Mouse (Mus musculus) lung, embryonic 15.5 days (tissue): ENCODE data around the gene Tmprss12. TPM values are rescaled to one million over a fixed set of nuclear protein-coding genes. Genes with fewer than 3 reads are reported as not detected.
A peak's percentile ranks its signal among the peaks of the same experiment; 100 is the strongest.
"Not testable (repeated sequence)": the region's sequence is repeated elsewhere in the genome, so short reads cannot be mapped to it uniquely, and the experiment has no call there.

Source experiments
- ATAC-seq: fragments of 200-750 bp; cut with Nextera tagmentation; 2 replicates; pipeline ENCODE4 v1.8.0; 2017; ENCODE audit warnings: moderate number of reproducible peaks, borderline replicate concordance; ENCODE audit not compliant: low FRiP score, low TSS enrichment; ENCODE audit errors: extremely low read depth
- H3K27ac ChIP-seq: fragments of 300-500 bp; sonication (generic); 2 replicates; pipeline ENCODE4 v1.5.1; 2015; ENCODE audit warnings: moderate library complexity, mild to moderate bottlenecking, inconsistent platforms
- H3K27me3 ChIP-seq: fragments of 300-500 bp; sonication (generic); 2 replicates; pipeline ENCODE4 v1.6.1; 2015; ENCODE audit warnings: inconsistent platforms
- H3K36me3 ChIP-seq: fragments of 300-500 bp; sonication (generic); 2 replicates; pipeline ENCODE4 v1.6.1; 2015; ENCODE audit warnings: inconsistent platforms
- H3K4me1 ChIP-seq: fragments of 300-500 bp; sonication (generic); 2 replicates; pipeline ENCODE4 v1.6.1; 2015; ENCODE audit warnings: inconsistent platforms
- H3K4me2 ChIP-seq: fragments of 300-500 bp; sonication (generic); 2 replicates; pipeline ENCODE4 v1.6.1; 2015; ENCODE audit warnings: inconsistent platforms, mild to moderate bottlenecking, moderate library complexity
- H3K4me3 ChIP-seq: fragments of 300-500 bp; sonication (generic); 2 replicates; pipeline ENCODE4 v1.5.1; 2015; ENCODE audit warnings: mild to moderate bottlenecking, inconsistent platforms
- H3K9ac ChIP-seq: fragments of 300-500 bp; sonication (generic); 2 replicates; pipeline ENCODE4 v1.6.1; 2015; ENCODE audit warnings: inconsistent platforms
- H3K9me3 ChIP-seq: fragments of 300-500 bp; sonication (generic); 2 replicates; pipeline ENCODE4 v1.6.1; 2016; ENCODE audit warnings: inconsistent platforms
- WGBS: fragments of 180-500 bp; shearing (Covaris S2); methylation state at CpG from one replicate; pipeline ENCODE4 v1.1.7; 2015; 5-methylcytosine and 5-hydroxymethylcytosine counted together
- polyA plus RNA-seq: library from polyadenylated mRNA; unstranded; fragments of >200 nt; fragmentation: Nextera tagmentation; extraction: Ambion mirVana; gene quantifications from 2 replicates; pipeline ENCODE4 v1.2.1, GENCODE M21; 2015

Gene Tmprss12
- polyA plus RNA-seq, 1 experiment from 2014 or later, result not detected

DNA sequence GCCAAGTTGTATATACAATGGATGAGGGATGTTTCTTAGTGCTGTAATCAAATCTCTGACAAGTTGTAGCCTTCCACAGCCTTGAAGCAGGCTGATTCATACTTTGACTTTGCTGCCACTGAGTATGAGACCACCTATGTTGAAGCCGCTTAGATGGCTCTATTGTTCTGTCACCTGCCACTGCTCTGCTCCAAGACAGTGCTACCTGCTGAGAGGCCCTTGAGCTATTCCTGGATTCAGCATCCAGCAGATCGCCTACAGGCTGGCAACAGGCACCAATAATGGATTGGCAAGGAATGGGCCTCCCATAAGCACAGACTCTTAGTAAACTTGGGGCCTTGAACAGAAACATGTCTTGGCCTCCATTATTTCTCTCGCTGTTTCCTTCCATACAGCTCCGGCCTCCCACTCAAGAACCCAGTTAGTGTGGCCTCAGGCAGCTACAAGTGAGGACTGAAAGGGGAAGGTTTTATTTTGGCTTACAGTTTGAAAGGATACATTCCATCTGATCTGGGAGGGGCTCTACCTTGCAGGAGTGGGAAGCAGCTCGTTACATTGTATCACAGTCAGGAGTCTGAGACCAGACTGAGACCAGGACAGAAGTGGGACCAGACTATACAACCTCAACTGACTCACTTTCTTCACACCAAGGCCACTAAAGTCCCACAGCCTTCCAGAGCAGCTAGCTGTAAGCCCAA is 34.0 kb downstream of the Tmprss12 start:
- H3K9me3 ChIP-seq, result no peaks in the 10 kb centered on the region
- WGBS, result 96% methylated on average over 5 of the region's 5 CpGs
- no peaks in the 10 kb centered on the region for H3K27me3 ChIP-seq
- no peak overlapping the region for H3K4me2 ChIP-seq
- no peak for ATAC-seq
- peaks cover 15% of the 10 kb centered on the region for H3K4me1 ChIP-seq
- no peaks in the 10 kb centered on the region for H3K36me3 ChIP-seq
- H3K27ac ChIP-seq, result no peak overlapping the region
- H3K9ac ChIP-seq, result no peak overlapping the region
- H3K4me3 ChIP-seq, result no peak overlapping the region

DNA sequence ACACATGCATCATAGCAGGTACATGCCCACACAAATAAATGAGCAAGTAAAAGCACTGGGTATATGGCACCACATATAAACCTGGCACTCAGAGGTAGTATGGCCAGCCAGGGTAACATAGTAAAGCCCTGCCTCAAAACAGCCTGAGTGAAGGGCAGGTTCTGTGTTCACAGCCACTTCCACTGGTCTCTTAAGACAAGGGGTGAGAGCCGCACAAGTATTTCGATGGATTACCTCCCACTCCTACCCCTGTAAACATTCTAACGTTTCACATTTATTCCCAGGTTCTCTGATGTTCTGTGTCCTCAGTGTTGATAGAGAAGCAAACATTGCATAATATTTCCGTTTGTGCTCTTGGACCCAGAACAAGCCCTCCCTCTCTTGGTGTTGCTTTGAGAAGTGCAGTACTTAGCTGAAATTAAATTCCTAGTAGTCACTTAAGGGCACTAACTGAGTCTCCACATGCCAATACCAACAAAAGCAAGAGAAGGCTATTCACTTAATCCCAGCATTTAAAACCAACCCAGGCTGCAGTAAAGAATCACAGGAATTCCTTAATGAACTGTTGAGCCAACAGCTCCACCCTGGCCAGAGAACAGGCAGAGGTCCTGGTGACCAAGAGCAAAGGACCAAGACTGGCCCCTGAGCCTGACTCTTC is 37.5 kb downstream of the Tmprss12 start:
- H3K9ac ChIP-seq, H3K4me2 ChIP-seq, H3K9me3 ChIP-seq, H3K27me3 ChIP-seq, H3K4me3 ChIP-seq, H3K36me3 ChIP-seq: not testable (repeated sequence)
- peaks cover 24% of the 10 kb centered on the region for H3K4me1 ChIP-seq
- ATAC-seq, result peak; percentile 78
- 15% methylated on average over 4 of the region's 4 CpGs for WGBS
- H3K27ac ChIP-seq, result peak overlapping the region; percentile 82

DNA sequence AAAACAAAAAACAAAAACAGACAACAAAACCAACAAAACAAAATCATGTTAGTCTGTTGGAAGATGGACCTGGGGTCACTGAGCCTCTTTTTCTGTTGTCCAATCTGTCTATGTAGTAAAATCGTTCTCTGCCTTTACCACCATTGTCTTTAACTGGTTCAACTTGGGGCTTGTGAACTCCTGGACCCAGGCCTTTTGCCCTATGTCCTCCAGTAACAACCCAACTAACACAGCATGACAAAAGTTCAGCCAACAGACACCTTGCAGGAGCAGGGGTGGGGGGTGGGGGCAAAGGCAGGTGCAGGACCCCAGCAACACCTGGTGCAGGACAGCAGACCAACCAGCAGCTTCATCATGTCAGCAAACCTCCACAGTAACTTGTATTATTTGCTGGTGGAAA is 39.2 kb downstream of the Tmprss12 start:
- no peaks in the 10 kb centered on the region for H3K27me3 ChIP-seq
- no peaks in the 10 kb centered on the region for H3K36me3 ChIP-seq
- H3K4me1 ChIP-seq, result peaks cover 24% of the 10 kb centered on the region
- H3K9me3 ChIP-seq, result no peaks in the 10 kb centered on the region
- peak overlapping the region; percentile 41 for H3K27ac ChIP-seq
- 87% methylated on average over 1 of the region's 1 CpGs for WGBS
- no peak for ATAC-seq
- H3K9ac ChIP-seq, result no peak overlapping the region
- no peak overlapping the region for H3K4me2 ChIP-seq
- no peak overlapping the region for H3K4me3 ChIP-seq

DNA sequence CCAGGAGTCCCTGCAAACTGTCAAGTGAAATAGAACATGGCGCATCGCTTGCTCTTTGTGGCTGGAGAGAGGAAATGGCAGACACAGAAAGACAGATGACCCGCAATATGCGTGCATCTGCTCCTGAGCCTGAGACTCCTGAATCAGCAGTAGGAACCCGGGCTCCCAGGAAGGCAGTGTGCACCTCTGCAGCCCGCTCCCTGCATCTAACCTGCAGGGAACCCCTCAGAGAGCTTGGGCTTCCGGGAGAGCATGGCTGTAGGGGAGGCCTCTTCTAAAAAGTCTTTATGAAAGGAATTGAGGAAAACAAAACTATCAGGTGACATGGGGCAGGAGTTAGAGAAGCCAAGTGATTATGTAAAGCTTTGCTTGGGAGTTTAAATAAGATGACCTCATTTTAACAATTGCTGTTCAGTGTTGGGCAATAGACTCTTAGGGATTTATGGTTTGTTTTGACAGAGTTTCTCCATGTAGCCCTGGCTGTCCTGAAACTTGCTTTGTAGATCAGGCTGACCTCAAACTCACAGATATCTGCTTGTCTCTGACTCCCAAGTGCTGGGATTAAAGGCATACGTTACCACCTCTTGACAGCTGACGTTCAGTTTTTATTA is 39.8 kb downstream of the Tmprss12 start:
- Histone ChIP-seq H3K27ac (peak overlapping the region; percentile 41), H3K4me1 (peaks cover 24% of the 10 kb centered on the region), H3K4me3 (no peak overlapping the region), H3K4me2 (no peak overlapping the region), H3K9me3 (no peaks in the 10 kb centered on the region), H3K36me3 (no peaks in the 10 kb centered on the region), H3K9ac (no peak overlapping the region), H3K27me3 (no peaks in the 10 kb centered on the region)
- no peak for ATAC-seq
- WGBS, result 54% methylated on average over 9 of the region's 9 CpGs

DNA sequence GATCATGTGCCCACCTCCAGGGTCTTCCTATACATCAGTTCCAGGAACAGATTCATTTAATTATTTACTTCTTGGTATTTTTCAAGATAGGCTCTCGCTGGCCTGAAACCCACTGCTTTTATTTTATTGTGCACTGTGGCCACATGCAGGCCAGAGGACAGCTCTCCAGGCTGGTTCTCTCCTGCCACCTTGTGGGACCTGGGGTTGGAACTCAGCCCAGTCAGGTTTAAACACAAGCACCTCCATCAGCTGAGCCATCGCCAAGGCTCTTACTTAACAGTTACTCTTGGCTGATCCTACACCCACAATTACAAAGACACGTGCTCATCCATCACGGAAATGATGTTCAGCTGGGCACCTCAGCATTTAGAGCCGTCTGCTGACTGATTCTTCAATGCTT is 40.5 kb downstream of the Tmprss12 start:
- Histone ChIP-seq H3K4me2 (no peak overlapping the region), H3K4me3 (no peak overlapping the region), H3K9me3 (no peaks in the 10 kb centered on the region), H3K27ac (peak overlapping the region; percentile 21; the same call in 1 of the 2 replicates), H3K27me3 (no peaks in the 10 kb centered on the region), H3K36me3 (no peaks in the 10 kb centered on the region), H3K9ac (no peak overlapping the region), H3K4me1 (peaks cover 24% of the 10 kb centered on the region)
- no peak for ATAC-seq
- WGBS, result 47% methylated on average over 5 of the region's 5 CpGs

DNA sequence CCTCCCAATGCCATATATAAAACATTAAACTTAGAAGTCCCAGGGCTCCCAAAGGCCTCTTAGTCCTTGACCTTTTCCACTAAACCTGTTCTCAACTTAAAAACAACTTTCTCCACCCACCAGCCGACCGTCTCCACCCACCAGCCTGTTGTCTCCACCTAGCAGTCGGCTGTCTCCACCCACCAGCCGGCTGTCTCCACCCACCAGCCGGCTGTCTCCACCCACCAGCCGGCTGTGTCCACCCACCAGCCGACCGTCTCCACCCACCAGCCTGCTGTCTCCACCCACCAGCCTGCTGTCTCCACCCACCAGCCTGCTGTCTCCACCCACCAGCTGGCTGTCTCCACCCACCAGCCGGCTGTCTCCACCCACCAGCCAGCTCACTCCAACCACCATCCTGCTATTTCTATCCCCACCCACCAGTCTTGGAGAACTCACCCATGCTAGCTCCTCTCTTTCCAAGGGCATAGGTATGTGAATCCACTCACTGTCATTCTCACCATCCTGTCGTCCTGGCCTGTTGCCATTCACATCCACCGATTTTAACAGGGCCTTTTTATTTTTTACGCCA is 43.5 kb downstream of the Tmprss12 start:
- Histone ChIP-seq H3K27me3 (no peaks in the 10 kb centered on the region), H3K36me3 (no peaks in the 10 kb centered on the region), H3K9me3 (no peaks in the 10 kb centered on the region), H3K4me1 (peaks cover 15% of the 10 kb centered on the region), H3K4me2 (no peak overlapping the region), H3K4me3 (no peak overlapping the region), H3K27ac (no peak overlapping the region), H3K9ac (no peak overlapping the region)
- no peak for ATAC-seq
- 64% methylated on average over 12 of the region's 12 CpGs for WGBS

DNA sequence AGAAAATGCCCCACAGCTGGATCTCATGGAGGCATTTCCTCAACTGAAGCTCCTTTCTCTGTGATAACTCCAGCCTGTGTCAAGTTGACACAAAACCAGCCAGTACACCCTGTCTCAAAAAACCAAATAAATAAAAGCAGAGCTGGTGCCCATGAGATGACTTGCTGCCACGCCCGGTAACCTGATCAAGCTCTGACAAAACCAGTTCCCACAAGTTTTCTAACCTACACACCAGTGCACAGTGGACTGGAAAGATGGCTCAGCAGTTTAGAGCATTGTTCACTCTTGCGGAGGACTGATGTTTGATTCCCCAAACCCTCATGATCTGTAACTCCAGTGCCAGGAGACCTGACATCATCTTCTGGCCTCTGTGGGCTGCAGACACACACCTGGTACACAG is 44.6 kb downstream of the Tmprss12 start:
- ATAC-seq, result no peak

DNA sequence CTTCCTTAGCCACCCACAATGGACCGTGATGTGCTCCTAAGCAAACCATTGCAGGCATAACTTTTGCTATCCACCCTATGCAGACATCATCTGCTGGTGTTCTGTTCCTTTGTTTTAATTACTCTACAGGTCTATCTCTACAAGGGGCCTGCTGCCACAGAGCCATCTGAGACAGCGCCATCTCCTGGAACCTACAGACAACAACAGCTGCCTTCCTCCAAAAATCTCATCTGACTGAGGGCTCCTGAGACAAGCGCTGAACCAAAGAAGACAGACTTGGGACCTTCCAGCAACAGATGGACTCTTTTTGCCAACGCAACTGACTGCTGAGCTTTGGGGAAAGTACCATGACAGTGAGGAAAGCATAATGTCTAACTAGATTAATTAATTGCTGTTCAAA is 47.5 kb downstream of the Tmprss12 start:
- H3K4me2 ChIP-seq, H3K4me3 ChIP-seq, H3K9me3 ChIP-seq, ATAC-seq, H3K36me3 ChIP-seq, H3K27me3 ChIP-seq, H3K4me1 ChIP-seq, H3K9ac ChIP-seq, H3K27ac ChIP-seq: not testable (repeated sequence)
- WGBS, result 59% methylated on average over 4 of the region's 4 CpGs

More for the DNA sequence above, 44.6 kb downstream of the Tmprss12 start:
- H3K9ac ChIP-seq, result no peak overlapping the region
- H3K4me1 ChIP-seq, result peaks cover 11% of the 10 kb centered on the region
- H3K4me3 ChIP-seq, result no peak overlapping the region
- H3K27me3 ChIP-seq, result no peaks in the 10 kb centered on the region
- no peaks in the 10 kb centered on the region for H3K9me3 ChIP-seq
- H3K36me3 ChIP-seq, result no peaks in the 10 kb centered on the region
- no peak overlapping the region for H3K27ac ChIP-seq
- 83% methylated on average over 3 of the region's 3 CpGs for WGBS
- no peak overlapping the region for H3K4me2 ChIP-seq

DNA sequence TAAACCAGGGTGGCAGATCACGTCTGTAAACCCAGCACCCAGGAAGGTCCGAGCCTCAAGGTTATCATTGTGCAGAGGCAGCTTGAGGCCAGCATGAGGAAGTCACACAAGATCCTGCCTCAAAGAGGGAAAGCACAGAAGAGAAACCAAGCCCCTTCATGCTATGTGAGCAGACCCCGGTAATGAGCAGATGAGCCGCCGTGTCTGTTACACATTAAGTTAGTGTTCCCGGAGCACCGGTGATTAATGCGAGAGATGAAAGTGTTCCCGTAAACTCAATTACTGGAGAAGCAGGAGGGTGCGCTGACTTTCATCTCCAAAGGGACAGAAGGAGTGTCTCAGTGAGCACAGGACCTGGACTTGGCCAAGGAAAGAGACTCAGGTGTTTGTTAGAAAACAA is 48.7 kb downstream of the Tmprss12 start:
- H3K4me1 ChIP-seq, H3K4me2 ChIP-seq, H3K4me3 ChIP-seq, H3K9ac ChIP-seq, H3K9me3 ChIP-seq, H3K27me3 ChIP-seq, ATAC-seq, H3K27ac ChIP-seq, H3K36me3 ChIP-seq: not testable (repeated sequence)
- WGBS, result 60% methylated on average over 10 of the region's 10 CpGs

DNA sequence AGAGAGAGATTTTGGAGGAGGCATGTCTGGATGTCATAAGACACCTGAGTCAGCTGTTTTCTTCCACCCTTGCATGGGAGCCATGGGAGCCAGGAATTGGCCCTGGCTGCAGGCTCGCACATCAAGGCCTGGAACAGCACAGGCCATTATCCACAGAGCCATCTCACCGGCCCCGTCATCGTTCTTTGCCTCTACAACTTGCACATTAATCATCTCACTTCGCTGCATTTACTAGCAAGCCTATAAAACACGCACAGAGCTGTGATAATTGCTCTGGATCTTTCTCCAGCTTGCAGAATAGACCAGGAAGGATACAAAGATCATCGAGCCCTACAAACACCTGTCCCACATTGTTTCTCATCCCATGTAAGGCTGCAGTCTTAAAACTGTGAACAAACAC is 50.1 kb downstream of the Tmprss12 start:
- Histone ChIP-seq H3K27ac (no peak overlapping the region), H3K4me3 (no peak overlapping the region), H3K36me3 (no peaks in the 10 kb centered on the region), H3K9me3 (no peaks in the 10 kb centered on the region), H3K4me2 (no peak overlapping the region), H3K4me1 (no peaks in the 10 kb centered on the region), H3K9ac (no peak overlapping the region), H3K27me3 (no peaks in the 10 kb centered on the region)
- no peak for ATAC-seq
- 74% methylated on average over 7 of the region's 7 CpGs for WGBS

DNA sequence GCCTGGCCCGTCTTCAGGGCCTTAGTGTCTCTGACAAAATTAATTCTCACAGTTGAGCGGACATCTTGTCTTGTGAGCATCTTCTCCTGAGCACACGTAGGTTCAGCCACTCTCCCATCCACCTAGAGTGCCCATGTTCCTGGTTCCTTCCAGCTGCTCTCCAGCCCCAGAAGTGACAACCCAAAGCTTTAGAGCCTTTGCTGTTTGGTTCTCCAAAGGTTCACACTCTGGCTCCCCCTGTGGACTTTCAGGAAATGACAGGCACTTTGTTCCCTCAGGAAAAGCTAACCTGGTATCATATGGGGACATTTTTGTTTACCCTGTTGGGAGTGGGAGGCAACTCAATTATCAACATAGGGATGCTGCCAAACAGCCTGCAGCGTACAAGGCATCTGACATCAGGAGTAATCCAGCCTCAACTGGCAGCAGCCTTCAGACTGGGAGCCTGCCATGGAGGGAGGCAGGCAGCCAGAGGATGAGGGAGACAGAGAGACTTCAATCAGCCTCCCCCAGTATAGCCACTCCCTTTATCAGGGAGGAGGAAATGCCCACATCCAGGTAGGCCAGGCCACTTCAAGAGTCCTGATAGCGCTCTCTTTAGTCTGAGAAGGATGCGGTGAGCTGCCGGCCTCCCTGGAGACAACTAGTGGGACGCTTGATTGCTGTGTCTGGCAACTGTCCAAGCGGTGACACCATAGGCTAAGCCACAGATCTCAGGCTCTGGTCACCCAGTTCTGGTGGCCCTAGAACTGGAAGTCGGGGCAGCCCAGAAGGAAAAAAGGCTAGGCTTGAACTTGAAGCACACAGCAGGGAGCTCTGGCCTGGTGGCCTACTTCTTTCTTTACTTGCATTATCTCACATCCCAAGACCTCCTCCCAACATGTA is 51.7 kb downstream of the Tmprss12 start:
- H3K4me1 ChIP-seq, H3K9ac ChIP-seq, H3K9me3 ChIP-seq, H3K36me3 ChIP-seq, H3K4me3 ChIP-seq, H3K4me2 ChIP-seq, H3K27me3 ChIP-seq, H3K27ac ChIP-seq: not testable (repeated sequence)
- WGBS, result 39% methylated on average over 3 of the region's 10 CpGs
- ATAC-seq, result peak; percentile 39; the same call in 1 of the 2 replicates
